Mouse (Mus musculus): ENCODE measurements at regions not wholly inside any gene's neighbourhood (a gene's known extent, or its start where the extent isn't known, plus 50 kb on each side); places are given as distances from the start of the nearest gene placed in this dataset.

DNA sequence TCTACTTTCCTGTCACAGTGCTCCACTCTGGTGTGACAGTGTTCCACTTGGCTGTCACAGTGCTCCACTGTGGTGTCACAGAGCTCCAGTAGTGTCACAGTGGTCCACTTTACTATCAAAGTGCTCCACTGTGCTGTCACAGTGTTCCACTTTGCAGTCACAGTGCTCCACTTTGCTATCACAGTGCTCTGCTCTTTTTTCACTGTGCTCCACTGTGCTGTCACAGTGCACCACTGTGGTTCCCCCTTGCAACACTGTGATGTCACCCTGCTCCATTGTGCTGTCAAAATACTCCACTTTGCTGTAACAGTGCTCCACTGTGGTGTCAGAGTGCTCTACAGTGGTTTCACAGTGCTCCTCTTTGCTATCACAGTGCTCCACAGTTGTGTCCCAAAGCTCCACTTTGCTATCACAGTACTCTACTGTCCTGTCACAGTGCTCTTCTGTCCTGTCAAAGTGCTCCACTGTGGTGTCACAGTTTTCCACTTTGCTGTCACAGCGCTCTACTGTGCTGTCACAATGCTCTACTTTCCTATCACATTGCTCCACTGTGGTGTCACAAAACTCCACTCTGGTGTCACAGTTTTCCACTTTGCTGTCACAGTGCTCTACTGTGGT is 77.8 kb upstream of the Trpm1 start:
- Histone ChIP-seq H3K27me3 (replicated peaks) (no peaks in the 10 kb centered on the region), H3K9me3 (no peaks in the 10 kb centered on the region), H3K4me2 (replicated peaks) (no peak overlapping the region), H3K4me1 (no peaks in the 10 kb centered on the region), H3K9ac (no peak overlapping the region), H3K27ac (no peak overlapping the region), H3K36me3 (no peaks in the 10 kb centered on the region), H3K4me3 (no peak overlapping the region)
- no peak for ATAC-seq (ENCODE audit: low FRiP score, low read depth)
- WGBS, result 95% methylated on average over 1 of the region's 1 CpGs

DNA sequence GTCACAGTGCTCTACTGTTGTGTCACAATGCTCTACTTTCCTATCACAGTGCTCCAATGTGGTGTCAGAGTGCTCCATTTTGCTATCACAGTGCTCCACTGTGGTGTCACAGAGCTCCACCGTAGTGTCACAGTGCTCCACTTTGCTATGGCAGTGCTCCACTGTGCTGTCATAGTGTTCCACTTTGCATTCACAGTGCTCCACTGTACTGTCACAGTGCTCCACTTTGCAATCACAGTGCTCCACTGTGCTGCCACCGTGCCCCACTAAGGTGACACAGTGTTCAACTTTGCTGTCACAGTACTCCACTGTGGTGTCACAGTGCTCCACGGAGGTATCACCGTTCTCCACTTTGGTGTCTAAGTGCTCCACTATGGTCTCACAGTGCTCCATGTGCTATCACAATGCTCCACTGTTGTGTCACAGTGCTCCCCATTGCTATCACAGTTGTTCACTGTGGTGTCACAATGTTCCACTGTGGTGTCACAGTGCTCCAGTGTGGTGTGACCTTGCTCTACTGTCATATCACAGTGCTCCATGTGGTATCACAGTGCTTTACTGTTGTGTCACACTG is 78.9 kb upstream of the Trpm1 start:
- no peaks in the 10 kb centered on the region for H3K9me3 ChIP-seq
- no peak overlapping the region for H3K4me2 ChIP-seq (replicated peaks)
- 87% methylated on average over 4 of the region's 4 CpGs for WGBS
- no peaks in the 10 kb centered on the region for H3K4me1 ChIP-seq
- no peaks in the 10 kb centered on the region for H3K36me3 ChIP-seq
- no peak overlapping the region for H3K9ac ChIP-seq
- no peaks in the 10 kb centered on the region for H3K27me3 ChIP-seq (replicated peaks)
- no peak overlapping the region for H3K4me3 ChIP-seq
- ATAC-seq (ENCODE audit: low FRiP score, low read depth), result no peak
- H3K27ac ChIP-seq, result no peak overlapping the region

DNA sequence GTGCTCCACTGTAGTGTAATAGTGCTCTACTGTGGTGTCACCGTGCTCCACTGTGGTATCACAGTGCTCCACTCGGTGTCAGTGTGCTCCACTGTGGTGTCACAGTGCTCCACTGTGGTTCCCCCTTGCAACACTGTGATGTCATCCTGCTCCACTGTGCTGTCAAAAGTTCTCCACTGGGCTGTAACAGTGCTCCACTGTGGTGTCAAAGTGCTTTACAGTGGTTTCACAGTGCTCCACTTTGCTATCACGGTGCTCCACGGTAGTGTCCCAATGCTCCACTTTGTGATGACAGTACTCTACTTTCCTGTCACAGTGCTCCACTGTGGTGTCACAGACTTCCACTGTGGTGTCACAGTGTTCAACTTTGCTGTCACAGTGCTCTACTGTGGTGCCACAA is 79.4 kb upstream of the Trpm1 start:
- ATAC-seq (ENCODE audit: low FRiP score, low read depth), result no peak
- Histone ChIP-seq H3K27ac (no peak overlapping the region), H3K4me3 (no peak overlapping the region), H3K9ac (no peak overlapping the region), H3K27me3 (replicated peaks) (no peaks in the 10 kb centered on the region), H3K4me2 (replicated peaks) (no peak overlapping the region), H3K9me3 (no peaks in the 10 kb centered on the region), H3K4me1 (no peaks in the 10 kb centered on the region), H3K36me3 (no peaks in the 10 kb centered on the region)
- 90% methylated on average over 4 of the region's 4 CpGs for WGBS

DNA sequence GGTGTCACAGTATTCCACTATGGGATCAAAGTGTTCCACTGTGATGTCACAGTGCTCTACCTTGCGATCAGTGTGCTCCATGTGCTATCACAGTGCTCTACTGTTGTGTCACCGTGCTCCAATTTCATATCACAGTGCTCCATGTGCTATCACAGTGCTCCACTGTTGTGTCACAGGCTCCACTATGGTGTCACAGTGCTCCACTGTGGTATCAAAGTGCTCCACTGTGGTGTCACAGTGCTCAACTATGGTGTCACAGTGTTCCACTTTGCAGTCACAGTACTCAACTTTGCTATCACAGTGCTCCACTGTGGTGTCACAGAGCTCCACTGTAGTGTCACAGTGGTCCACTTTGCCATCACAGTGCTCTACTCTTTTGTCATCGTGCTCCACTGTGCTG is 79.9 kb upstream of the Trpm1 start:
- H3K4me2 ChIP-seq (replicated peaks), result no peak overlapping the region

DNA sequence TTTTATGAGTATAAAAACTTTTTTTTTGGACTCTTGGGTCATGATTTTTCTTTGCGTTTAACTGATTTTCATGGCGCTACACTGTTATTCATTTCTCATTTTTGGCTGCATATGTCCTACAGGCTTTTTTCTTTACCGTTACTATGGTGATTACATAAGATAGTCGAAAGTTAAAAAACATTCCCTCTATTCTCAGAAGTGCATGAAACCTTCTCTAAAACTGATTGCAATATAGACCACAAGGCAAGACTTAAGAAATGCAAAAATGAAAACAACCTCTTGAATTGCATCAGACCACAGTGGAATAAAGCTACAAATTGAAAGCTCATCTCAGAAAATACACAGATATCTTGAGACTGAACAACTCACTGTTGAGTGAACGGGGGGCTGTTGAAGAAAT is 82.7 kb upstream of the Trpm1 start:
- Histone ChIP-seq H3K4me2 (replicated peaks) (no peak overlapping the region), H3K9me3 (no peaks in the 10 kb centered on the region), H3K4me3 (no peak overlapping the region), H3K9ac (no peak overlapping the region), H3K4me1 (no peaks in the 10 kb centered on the region), H3K27me3 (replicated peaks) (no peaks in the 10 kb centered on the region), H3K27ac (no peak overlapping the region), H3K36me3 (no peaks in the 10 kb centered on the region)
- 94% methylated on average over 5 of the region's 5 CpGs for WGBS
- no peak for ATAC-seq (ENCODE audit: low FRiP score, low read depth)

More for the DNA sequence above, 79.9 kb upstream of the Trpm1 start:
- Histone ChIP-seq H3K27me3 (replicated peaks) (no peaks in the 10 kb centered on the region), H3K9ac (no peak overlapping the region), H3K9me3 (no peaks in the 10 kb centered on the region), H3K36me3 (no peaks in the 10 kb centered on the region), H3K27ac (no peak overlapping the region), H3K4me1 (no peaks in the 10 kb centered on the region), H3K4me3 (no peak overlapping the region)
- WGBS, result 89% methylated on average over 3 of the region's 3 CpGs
- ATAC-seq (ENCODE audit: low FRiP score, low read depth), result no peak

DNA sequence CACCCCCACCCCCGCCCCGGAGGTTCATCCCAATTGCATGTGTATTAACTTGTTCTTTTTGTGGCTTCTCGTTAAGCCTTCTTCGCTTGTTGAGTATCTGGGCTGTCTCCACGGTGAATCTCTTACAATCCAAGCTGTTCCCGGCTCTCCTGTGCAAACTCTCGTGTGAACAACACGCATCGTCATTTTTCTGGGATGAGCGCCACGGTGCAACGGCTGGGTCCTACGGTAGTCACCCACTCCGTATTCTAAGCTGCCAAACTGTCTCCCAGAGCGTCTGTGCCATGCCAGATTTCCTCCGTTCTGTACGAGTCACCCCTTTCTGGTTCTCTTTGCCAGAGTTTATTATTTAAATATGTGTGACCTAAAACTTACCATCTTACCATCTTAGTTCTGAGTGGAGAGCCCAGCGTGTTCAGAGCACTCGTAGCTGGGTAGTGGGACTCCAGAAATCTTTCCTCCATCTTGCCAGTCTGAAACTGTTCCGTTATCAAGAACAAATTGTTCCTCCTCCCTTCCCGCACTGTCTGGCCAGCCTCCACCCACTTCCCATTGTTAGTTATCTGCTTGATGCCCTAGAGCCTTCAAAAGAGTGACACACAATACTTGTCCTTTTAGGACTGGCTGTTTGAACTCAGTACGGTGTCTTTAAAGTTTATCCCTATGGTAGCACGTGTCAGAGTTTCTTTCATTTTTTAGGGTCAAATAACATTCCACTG is 87.9 kb upstream of the Trpm1 start:
- 92% methylated on average over 23 of the region's 23 CpGs for WGBS
- H3K36me3 ChIP-seq, result no peaks in the 10 kb centered on the region
- no peak overlapping the region for H3K4me2 ChIP-seq (replicated peaks)
- no peak overlapping the region for H3K4me3 ChIP-seq
- no peak overlapping the region for H3K27ac ChIP-seq
- H3K9me3 ChIP-seq, result no peaks in the 10 kb centered on the region
- no peaks in the 10 kb centered on the region for H3K27me3 ChIP-seq (replicated peaks)
- H3K9ac ChIP-seq, result no peak overlapping the region
- H3K4me1 ChIP-seq, result no peaks in the 10 kb centered on the region
- ATAC-seq (ENCODE audit: low FRiP score, low read depth), result no peak

DNA sequence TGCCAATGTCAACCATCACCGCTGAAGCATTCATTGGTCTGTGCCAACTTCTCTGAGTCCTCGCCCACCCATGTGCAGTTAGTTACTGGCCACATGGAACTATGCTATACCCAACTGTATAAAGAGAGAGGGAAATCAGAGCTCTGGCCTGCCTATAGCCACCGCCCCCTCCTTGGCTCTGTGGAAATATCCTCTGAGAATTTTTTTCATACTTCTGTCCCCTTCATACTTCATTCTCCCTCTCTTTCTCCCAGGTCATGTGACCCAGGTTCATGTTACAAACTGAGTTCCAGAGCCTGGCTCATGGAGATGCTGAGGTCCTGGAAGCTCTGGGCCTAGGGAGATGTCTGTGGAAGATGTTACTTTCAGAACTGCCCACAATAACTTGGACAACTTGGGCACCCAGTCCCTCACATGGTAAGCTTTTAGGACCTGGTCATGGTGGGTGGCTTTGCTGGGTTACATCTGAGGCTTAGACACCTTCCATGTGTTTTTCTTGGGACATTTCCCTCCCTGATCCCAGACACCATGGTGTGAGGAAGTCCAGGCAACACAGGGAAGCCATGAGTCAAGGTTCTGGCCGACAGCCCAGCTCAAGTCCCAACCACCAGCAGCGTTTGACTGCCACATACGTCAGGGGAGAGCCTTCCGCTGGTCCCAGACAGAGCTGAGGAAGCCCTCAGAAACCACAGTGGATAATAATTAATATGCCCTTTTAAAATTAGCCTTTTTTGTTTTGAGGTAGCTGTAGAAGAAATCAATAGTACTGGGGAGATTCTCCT is 89.0 kb upstream of the Trpm1 start:
- no peaks in the 10 kb centered on the region for H3K36me3 ChIP-seq
- ATAC-seq (ENCODE audit: low FRiP score, low read depth), result no peak
- no peaks in the 10 kb centered on the region for H3K4me1 ChIP-seq
- H3K4me3 ChIP-seq, result no peak overlapping the region
- H3K9ac ChIP-seq, result no peak overlapping the region
- 83% methylated on average over 7 of the region's 7 CpGs for WGBS
- no peaks in the 10 kb centered on the region for H3K9me3 ChIP-seq
- no peak overlapping the region for H3K27ac ChIP-seq
- no peaks in the 10 kb centered on the region for H3K27me3 ChIP-seq (replicated peaks)
- no peak overlapping the region for H3K4me2 ChIP-seq (replicated peaks)

DNA sequence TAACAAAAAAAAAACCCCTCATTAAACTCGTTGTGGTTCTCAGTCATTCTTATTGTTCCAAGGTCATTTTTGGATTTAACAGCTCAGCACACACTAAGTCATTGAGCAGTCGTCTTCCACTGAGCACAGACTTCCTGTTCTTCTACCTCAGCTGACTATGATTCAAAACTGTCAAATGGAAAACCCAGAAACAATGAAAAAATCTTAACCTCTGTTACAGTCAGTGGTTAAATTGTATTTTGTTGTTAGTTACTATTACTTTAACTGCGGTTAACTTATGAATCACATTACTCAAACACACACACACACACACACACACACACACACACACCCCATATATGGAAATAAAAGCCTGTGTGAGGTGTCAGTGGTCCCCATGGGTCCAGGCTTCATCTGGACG is 92.5 kb upstream of the Trpm1 start:
- no peak overlapping the region for H3K27ac ChIP-seq
- H3K4me3 ChIP-seq, result no peak overlapping the region
- no peaks in the 10 kb centered on the region for H3K27me3 ChIP-seq (replicated peaks)
- H3K9me3 ChIP-seq, result no peaks in the 10 kb centered on the region
- H3K4me1 ChIP-seq, result no peaks in the 10 kb centered on the region
- H3K36me3 ChIP-seq, result no peaks in the 10 kb centered on the region
- whole genome bisulfite sequencing, result 74% methylated on average over 4 of the region's 4 CpGs
- H3K4me2 ChIP-seq (replicated peaks), result no peak overlapping the region
- H3K9ac ChIP-seq, result no peak overlapping the region
- no peak for ATAC-seq (ENCODE audit: low FRiP score, low read depth)

DNA sequence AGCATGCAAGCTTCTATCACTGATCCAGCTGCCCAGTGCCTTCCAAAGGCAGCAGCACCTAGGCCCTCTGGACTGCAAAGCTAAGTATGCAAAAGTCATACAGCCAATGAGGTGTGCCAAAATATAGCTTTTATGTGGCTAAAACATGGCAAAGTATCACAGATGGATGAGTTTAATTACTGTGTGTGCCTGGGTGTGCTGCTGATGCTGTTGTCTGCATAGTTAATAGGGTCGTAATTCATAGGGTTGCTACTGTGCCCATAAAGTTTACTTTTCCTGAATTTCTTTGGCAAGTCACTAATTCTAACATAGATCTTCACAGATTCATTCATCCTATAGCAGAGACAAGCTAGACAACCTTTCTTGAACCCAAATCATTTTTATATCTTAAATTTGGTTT is 93.1 kb upstream of the Trpm1 start:
- Histone ChIP-seq H3K4me3 (no peak overlapping the region), H3K4me2 (replicated peaks) (no peak overlapping the region), H3K27me3 (replicated peaks) (no peaks in the 10 kb centered on the region), H3K4me1 (no peaks in the 10 kb centered on the region), H3K27ac (no peak overlapping the region), H3K9ac (no peak overlapping the region), H3K36me3 (no peaks in the 10 kb centered on the region), H3K9me3 (no peaks in the 10 kb centered on the region)
- ATAC-seq (ENCODE audit: low FRiP score, low read depth), result no peak
- 89% methylated on average over 1 of the region's 1 CpGs for WGBS

DNA sequence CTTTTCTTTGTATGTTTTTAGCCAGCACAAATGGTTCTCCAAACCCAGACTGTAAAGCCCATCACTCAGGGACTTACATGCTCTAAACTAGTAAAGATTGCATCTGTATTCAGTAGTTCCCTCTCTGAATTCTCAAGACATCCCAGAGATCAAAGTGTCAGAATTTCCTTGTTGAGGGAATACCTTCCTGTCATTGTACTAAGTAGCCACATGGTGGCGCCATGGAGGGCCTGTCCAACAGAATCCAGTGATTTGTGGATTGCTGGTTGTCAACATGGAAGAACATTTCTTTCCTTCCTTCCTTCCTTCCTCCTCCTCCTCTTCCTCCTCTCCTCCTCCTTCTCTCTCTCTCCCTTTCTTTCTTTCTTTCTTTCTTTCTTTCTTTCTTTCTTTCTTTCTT is 93.6 kb upstream of the Trpm1 start:
- H3K27me3 ChIP-seq (replicated peaks), result no peaks in the 10 kb centered on the region
- no peak overlapping the region for H3K9ac ChIP-seq
- 10% methylated on average over 1 of the region's 1 CpGs for WGBS
- H3K27ac ChIP-seq, result no peak overlapping the region
- no peaks in the 10 kb centered on the region for H3K9me3 ChIP-seq
- no peaks in the 10 kb centered on the region for H3K36me3 ChIP-seq
- H3K4me2 ChIP-seq (replicated peaks), result no peak overlapping the region
- H3K4me3 ChIP-seq, result no peak overlapping the region
- no peak for ATAC-seq (ENCODE audit: low FRiP score, low read depth)
- H3K4me1 ChIP-seq, result no peaks in the 10 kb centered on the region

DNA sequence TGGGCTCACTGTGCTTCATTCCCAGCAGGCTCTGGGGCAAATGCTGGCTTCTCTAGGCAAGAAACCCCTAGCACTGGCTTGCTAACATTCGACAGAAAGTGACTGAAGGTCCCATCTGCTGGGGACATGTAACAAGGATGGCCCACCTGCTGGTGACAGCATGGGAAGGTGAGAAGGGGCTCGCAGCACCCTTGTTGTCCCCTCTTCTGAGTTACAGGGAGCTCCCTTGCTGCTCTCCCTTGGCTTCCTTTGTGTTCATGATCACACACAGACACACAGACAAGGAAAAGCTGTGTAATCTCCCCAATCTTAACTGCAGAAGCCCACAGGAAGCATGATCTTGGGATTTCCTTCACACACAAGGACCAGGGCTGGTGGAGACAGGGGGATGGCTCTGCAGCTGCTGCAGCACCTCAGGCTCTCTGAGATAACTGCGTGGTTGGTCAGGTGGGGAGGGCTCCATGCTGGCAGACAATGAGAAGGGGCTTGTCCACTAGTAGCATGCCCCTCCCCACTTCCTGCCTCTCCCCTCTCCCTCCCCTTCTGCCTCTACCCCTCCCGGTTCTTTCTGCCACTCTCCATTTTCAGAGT is 95.3 kb upstream of the Trpm1 start:
- 41% methylated on average over 4 of the region's 4 CpGs for WGBS
- Histone ChIP-seq H3K9ac (no peak overlapping the region), H3K4me3 (no peak overlapping the region), H3K27ac (no peak overlapping the region), H3K27me3 (replicated peaks) (no peaks in the 10 kb centered on the region), H3K4me2 (replicated peaks) (no peak overlapping the region), H3K4me1 (no peaks in the 10 kb centered on the region), H3K9me3 (no peaks in the 10 kb centered on the region), H3K36me3 (no peaks in the 10 kb centered on the region)
- no peak for ATAC-seq (ENCODE audit: low FRiP score, low read depth)

DNA sequence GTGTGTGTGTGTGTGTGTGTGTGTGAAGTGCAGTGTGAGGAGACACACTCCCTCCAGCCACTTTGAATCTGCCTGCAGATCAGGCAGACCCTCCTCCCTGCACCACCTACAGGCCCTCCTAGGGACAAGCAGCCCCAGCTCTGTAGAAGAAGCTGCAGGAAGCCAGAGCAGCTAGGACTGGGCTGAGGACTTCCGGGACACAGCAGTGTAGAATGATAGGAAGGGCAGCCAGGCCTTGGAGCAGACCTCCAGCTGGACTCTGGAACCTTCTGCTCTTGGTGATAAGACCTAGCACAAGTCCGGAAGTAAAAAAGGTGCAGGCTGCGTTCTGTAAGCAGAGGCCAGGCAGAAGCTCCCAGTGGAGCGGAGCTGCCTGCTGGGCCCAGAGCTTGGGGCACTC is 95.8 kb upstream of the Trpm1 start:
- 0 out of 2 replicates have a peak, but pooled peaks have one; percentile 27 for ATAC-seq (ENCODE audit: low FRiP score, low read depth)
- WGBS, result 63% methylated on average over 4 of the region's 4 CpGs

More for the DNA sequence above, 95.8 kb upstream of the Trpm1 start:
- Histone ChIP-seq H3K4me1 (no peaks in the 10 kb centered on the region), H3K9me3 (no peaks in the 10 kb centered on the region), H3K9ac (no peak overlapping the region), H3K4me2 (replicated peaks) (no peak overlapping the region), H3K36me3 (no peaks in the 10 kb centered on the region), H3K27ac (no peak overlapping the region), H3K27me3 (replicated peaks) (no peaks in the 10 kb centered on the region), H3K4me3 (no peak overlapping the region)

Measured in neural tube, embryonic 12.5 days (tissue).